Mouse (Mus musculus): ENCODE results near the gene Xndc1. TPM values are rescaled to one million over a fixed set of nuclear protein-coding genes. Genes with fewer than 3 reads are reported as not detected.

The Xndc1 gene
- 40.5 TPM for total RNA-seq (2023)

DNA sequence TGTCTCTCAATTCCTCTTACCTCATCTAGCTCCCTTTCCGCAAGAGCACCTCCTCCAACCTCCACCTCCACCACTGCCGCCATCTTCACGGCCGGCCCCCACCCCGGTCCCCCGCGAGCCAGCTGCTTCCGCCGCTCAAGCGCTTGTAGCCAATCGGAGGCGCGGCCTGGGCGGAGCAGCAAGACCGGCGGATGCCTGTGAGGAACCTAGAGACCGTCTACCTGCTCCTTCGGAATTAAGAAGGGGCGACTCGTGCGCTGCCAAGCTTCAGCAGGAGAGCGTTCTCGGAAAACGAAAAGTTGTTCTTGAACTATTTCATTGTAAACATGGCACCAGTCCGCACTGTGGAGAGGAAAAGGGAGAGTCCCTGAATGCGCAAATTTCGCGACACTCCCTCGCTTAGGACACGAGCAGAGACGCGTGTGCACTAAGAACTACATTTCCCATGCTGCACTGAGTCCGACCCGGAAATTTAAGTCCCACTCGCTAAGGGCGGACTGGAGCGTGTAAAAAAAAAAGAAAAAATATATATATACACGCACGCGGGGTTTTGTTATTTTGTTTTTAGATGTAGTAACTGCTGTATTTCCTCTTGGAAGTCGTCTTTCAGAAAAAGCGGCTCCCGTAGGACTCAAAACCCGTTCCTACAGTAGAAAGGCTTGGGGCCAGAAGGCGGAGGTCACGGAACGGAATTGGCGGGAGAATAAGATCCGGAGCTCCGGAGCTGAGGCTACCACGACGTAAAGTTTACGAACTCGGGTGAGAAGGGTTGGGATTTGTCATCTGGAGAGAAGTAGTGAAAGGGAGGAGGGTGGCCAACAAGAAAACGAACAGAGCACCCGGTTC, at the start of gene Xndc1, which contains the start of the genes Rnf121 and Xntrpc:
Gene Xndc1 (plus strand): TSS at position 466 of the 846 bp plus-strand sequence.
Gene Rnf121 (minus strand): TSS at position 424 of the 846 bp plus-strand sequence.
Gene Xntrpc (plus strand): TSS at position 668 of the 846 bp plus-strand sequence.

DNA sequence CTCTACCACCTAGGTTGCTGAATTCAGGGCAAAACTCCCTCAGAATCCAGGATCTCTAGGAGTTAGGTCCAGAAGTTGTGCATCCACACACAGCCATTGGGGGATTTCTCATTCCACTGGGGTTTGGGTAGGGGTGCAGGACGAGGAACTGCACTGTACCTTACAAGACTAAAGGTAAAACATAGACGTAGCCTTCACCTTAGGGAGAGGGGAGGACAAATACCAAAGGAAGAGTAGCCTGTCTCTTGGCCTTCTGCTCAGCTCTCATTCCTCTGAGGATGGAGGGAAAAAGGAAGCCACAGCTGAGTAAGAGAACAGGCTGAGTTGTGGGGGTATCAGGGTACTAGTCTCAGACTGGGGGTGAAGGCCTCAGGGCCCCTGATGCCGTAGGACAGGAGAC, 46.7 kb upstream of the Xndc1 start, which contains the start of gene Il18bp:
Gene Il18bp (minus strand): TSS at position 101 of the 400 bp plus-strand sequence.

DNA sequence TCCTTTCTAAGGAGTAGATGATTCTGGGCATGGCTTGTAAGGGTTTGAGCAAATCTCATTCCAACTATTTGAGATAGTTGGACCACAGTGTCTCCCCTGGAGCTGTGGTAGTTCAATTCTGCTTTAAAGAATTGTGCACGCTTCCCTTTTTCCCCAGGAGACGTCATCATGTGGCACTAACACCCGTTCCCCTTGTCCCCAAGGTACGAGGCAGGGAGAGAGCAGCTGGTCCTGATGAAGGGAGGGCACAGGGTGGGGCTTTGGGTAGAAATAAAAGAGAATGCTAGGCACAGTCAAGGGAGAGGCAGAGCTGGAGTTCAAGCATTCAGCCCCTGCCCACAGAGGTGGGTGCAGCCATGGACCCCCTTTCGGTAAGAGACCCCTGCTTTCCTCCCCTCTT, 17.5 kb downstream of the Xndc1 start, which contains the start of gene Trpc2:
Gene Trpc2 (plus strand): TSS at position 301 of the 400 bp plus-strand sequence.

DNA sequence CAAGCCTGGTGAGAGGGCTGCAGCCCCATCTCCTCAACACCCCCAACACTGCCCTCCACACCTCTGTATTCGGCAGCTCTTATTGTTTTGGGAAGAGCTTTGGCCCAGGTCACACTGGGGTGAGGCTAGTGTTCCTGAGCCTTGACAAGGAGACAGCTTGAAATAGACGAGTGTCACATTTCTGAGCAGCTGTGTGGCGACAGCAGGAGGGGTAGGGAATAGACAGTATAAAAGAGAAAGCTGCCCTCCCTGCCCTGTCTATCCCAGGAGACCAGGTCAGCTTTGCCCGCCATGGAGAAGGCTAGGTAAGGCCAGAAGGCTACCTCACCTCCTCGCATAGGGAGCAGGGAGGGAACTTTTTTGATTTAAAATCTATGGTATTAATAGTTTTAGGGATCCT, 36.2 kb downstream of the Xndc1 start, which contains the start of gene Art1:
Gene Art1 (plus strand): TSS at position 257 of the 400 bp plus-strand sequence.

DNA sequence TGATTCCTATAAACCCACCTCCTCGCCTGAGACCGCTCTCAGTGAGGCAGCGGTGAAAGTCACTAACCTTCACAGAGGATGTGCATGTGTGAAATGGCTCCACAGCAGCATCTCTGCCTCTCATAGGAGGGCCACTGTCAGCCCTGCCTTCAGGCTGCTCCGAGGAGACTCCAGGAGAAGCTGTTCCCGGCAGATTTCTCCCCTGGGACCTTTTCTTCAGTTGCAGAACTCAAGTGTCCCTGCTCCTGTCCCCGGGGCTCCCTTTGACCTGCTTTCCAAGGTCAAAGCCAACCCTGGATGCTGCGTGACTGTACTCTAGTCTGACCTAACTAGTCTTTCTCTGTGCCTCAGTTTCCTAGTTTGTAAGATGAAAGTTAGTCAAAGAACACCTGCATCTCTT, 43.9 kb downstream of the Xndc1 start, which contains the start of gene Art5:
Gene Art5 (minus strand): TSS at position 319 of the 400 bp plus-strand sequence.

DNA sequence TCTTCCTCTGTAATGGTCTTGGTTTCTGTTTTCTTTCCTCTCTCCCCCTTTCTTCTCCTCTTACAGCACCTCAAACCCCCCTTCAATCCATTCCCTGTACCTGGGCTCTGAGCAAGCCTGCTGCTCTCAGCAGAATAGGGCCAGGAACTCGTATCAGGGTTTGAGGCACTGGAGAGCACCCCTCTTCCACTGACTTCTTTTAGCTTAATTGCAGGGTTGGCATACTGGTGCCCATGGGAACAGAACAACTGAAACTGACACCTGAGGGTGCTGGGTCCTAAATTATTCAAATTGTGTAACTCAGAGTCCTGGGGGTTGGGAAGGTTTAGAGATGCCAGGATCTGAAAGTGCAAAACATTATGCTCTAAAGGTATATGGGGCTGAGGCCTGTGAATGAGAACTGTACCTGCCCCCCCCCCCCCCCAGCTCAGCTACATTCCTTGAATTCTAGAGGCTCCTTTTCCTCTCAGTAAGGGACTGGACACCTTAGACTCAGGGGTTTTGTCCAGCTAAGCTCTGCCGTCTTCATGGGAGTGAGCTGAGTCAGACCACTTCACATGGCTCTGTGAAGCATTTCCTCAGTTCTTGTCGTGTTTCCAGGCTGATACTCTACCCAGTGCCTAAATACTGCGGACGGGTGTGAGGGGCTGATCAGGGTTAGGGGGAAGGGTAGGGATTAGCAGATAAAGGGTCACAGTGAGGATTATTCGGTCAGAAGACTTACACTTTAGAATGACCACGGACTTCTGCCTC, 51.4 kb downstream of the Xndc1 start, which contains the start of gene Chrna10:
Gene Chrna10 (minus strand): TSS at position 250 of the 753 bp plus-strand sequence.

Other genes with a start within 250 kb of the Xndc1 start
- gene Phox2a, start 247.2 kb upstream of the Xndc1 start, total RNA-seq (2023), result not detected
- gene Inppl1, start 227.3 kb upstream of the Xndc1 start, total RNA-seq (2023), result 20.5 TPM
- not detected for gene Folr2, start 208.3 kb upstream of the Xndc1 start, total RNA-seq (2023)
- 38.9 TPM for gene Anapc15, start 201.8 kb upstream of the Xndc1 start, total RNA-seq (2023)
- not detected for gene Folr1, start 194.7 kb upstream of the Xndc1 start, total RNA-seq (2023)
- 57.3 TPM for gene Lamtor1, start 159.6 kb upstream of the Xndc1 start, total RNA-seq (2023)
- 0.44 TPM for gene Tomt, start 159.2 kb upstream of the Xndc1 start, total RNA-seq (2023)
- gene Lrrc51, start 131.6 kb upstream of the Xndc1 start, total RNA-seq (2023), result 2.6 TPM
- 348 TPM for gene Numa1, start 131.4 kb upstream of the Xndc1 start, total RNA-seq (2023)
- 13.0 TPM for gene Il18bp, start 46.8 kb upstream of the Xndc1 start, total RNA-seq (2023)
- 34.6 TPM for gene Rnf121, start within 50 bp of the Xndc1 start, total RNA-seq (2023)
- 6.6 TPM for gene Xntrpc, start 202 bp downstream of the Xndc1 start, total RNA-seq (2023)
- gene Trpc2, start 17.6 kb downstream of the Xndc1 start, total RNA-seq (2023), result 2.1 TPM
- gene Art1, start 36.2 kb downstream of the Xndc1 start, total RNA-seq (2023), result not detected
- gene Art5, start 44.0 kb downstream of the Xndc1 start, total RNA-seq (2023), result 2.2 TPM
- gene Chrna10, start 51.3 kb downstream of the Xndc1 start, total RNA-seq (2023), result not detected
- gene Nup98, start 144.7 kb downstream of the Xndc1 start, total RNA-seq (2023), result 111 TPM
- 42.9 TPM for gene Pgap2, start 144.7 kb downstream of the Xndc1 start, total RNA-seq (2023)
- 170 TPM for gene Rhog, start 190.5 kb downstream of the Xndc1 start, total RNA-seq (2023)
- gene Stim1, start 202.3 kb downstream of the Xndc1 start, total RNA-seq (2023), result 163 TPM